Mouse (Mus musculus): ENCODE measurements at regions not wholly inside any gene's neighbourhood (a gene's known extent, or its start where the extent isn't known, plus 50 kb on each side); places are given as distances from the start of the nearest gene placed in this dataset.
"Not testable (repeated sequence)": the region's sequence is repeated elsewhere in the genome, so short reads cannot be mapped to it uniquely, and the experiment has no call there.

DNA sequence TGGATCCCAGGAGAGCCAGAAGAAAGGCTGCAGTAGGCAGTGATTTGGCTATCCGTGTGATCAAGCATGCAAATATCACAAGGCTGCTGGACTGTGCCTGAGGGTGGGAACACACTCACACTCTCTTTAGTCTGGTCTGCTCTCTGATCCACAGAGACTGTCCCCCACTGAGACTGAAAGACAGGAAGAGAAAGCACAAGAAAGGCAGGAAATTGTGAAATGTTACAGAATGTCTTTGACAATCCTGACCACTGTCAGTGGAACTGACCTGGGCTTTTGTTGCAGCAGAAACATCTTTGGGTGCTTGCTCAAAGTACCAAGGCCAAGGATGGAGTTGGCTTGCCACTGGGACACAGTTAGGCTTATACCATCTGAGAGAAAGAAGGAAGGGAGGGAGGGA is 52.3 kb upstream of the Gpd2 start:
- intact Hi-C loops (cut with DNase I), result no loop called here
- Histone ChIP-seq H3K4me3 (no peak overlapping the region), H3K27ac (no peak overlapping the region)
- DNase-seq (ENCODE audit: extremely low spot score in 1 of 2, low spot score in 2 of 2), result no peak
- no peak for TF ChIP-seq CTCF (IDR thresholded peaks at IDR 0.05)

GRCm38 (mm10) chr2:57183108-57183507 is 54.3 kb upstream of the Gpd2 start:
- H3K4me3 ChIP-seq, H3K27ac ChIP-seq: not testable (repeated sequence)
- intact Hi-C loops (cut with DNase I), result loop anchor here (2.0 kb wide), 1 partner anchor 56 kb away; no protein-coding TSS in a partner anchor
- peak in 1 of 2 experiments; percentile 14 for DNase-seq (ENCODE audit: extremely low spot score in 1 of 2, low spot score in 2 of 2)

DNA sequence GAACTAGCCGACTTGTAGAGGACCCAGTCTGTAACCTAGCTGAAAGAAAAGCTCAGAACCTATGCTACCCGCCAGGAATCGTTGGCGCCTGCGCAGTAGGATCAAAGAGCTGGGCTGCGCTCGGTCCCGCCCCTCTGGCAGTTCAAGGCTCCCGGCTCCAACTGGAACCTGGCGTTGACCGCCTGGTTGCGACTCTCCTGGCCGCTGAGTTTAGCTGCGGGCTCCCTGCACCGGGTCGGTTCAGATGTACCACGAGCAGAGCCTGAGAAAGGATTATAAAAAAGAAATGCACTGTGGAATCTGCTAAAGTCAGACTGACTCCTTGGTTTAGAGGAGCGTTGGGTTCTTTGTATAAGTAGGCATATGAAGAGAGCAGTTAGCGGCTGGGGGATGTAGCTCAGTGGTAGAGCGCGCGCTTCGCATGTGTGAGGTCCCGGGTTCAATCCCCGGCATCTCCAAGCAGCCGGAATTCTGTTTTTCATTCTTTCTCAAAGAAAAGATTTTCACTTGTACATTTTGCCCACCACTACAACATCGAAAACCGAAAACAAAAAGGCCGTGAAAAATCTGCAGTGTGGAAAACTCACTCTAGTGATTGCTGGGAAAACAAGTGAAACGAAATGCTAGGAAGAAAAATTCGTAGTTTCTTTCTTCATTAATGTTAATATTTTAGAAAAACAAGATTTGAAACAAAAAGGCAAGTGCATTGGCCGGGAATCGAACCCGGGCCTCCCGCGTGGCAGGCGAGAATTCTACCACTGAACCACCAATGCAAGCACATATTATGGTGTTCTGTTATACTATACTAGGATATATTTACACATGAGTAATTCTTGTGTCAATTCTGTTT is 55.5 kb upstream of the Gpd2 start:
- Histone ChIP-seq H3K27ac (peak overlapping the region; percentile 92), H3K4me3 (peak overlapping the region; percentile 77)
- DNase-seq (ENCODE audit: extremely low spot score in 1 of 2, low spot score in 2 of 2), result peak; percentile 92 to 93
- intact Hi-C loops (cut with DNase I), result loop anchor here (1.0 to 2.0 kb wide), 2 partner anchors 57 to 65 kb away; no protein-coding TSS in a partner anchor
- no peak; the same call in 1 of the 2 replicates for TF ChIP-seq CTCF (IDR thresholded peaks at IDR 0.05)

- H3K4me3 ChIP-seq, result peak overlapping the region; percentile 77
- DNase-seq (ENCODE audit: extremely low spot score in 1 of 2, low spot score in 2 of 2), result no peak
- H3K27ac ChIP-seq, result peak overlapping the region; percentile 92
- no peak for TF ChIP-seq CTCF (IDR thresholded peaks at IDR 0.05)
- intact Hi-C loops (cut with DNase I), result loop anchor here (1.0 kb wide), 1 partner anchor 64 kb away; no protein-coding TSS in a partner anchor
Observed at GRCm38 (mm10) chr2:57181350-57181691, 56.1 kb upstream of the Gpd2 start.

DNA sequence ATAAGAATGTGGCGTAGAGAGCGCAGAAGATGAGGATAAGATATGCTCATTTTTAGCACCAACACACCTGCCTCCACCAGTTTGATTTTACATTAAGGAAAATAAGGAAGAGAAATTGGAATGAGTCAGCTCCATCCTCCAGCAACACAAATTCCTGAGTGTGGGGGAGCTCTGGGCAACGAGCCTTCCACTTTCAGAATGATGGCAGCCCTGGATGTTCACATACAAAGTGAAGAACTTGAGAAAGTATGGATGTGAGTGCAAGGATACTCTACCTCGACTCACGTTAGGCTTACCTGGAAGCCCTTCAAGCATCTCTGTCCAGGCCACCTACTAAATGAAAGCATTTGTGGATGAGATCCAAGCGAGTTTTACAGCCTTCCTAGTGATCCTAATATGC is 54.3 kb upstream of the Nr4a2 start:
- Histone ChIP-seq H3K27ac (no peak overlapping the region), H3K4me3 (no peak overlapping the region)
- intact Hi-C loops (cut with DNase I), result no loop called here
- peak in 1 of 2 experiments; percentile 22 for DNase-seq (ENCODE audit: extremely low spot score in 1 of 2, low spot score in 2 of 2)
- no peak for TF ChIP-seq CTCF (IDR thresholded peaks at IDR 0.05)

- TF ChIP-seq CTCF (IDR thresholded peaks at IDR 0.05), result no peak
- Histone ChIP-seq H3K27ac (no peak overlapping the region), H3K4me3 (no peak overlapping the region)
- intact Hi-C loops (cut with DNase I), result no loop called here
- no peak for DNase-seq (ENCODE audit: extremely low spot score in 1 of 2, low spot score in 2 of 2)
Observed at GRCm38 (mm10) chr2:57176547-57176946, 52.7 kb upstream of the Nr4a2 start.

GRCm38 (mm10) chr2:57175219-57175618 is 51.4 kb upstream of the Nr4a2 start:
- intact Hi-C loops (cut with DNase I), result no loop called here
- Histone ChIP-seq H3K27ac (no peak overlapping the region), H3K4me3 (no peak overlapping the region)
- TF ChIP-seq CTCF (IDR thresholded peaks at IDR 0.05), result no peak
- DNase-seq (ENCODE audit: extremely low spot score in 1 of 2, low spot score in 2 of 2), result no peak

Data from left cerebral cortex, adult 2 months (tissue).